Comparison of ENCODE assay signal across 21 mouse cellular contexts in the genomic region with DNA sequence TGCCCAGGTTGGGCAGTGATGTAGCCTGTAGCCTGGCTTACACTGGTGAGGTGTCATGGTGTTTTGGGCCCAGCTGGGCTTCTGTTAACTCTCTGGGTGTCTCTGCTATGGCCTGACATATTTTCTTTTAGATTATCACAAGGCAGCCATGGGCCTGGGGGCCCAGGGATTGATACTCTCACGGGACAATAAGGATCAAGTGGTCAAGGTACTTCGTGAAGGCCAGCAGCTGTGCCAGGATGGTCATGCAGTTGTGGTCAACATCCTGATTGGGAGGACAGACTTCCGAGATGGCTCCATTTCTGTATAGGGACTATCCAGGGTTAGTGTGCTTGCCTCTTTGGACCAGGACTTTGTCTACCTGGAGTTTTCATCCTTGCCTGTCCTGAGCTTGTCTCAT. TPM values are rescaled to one million over a fixed set of nuclear protein-coding genes. Genes with fewer than 3 reads are reported as not detected.
"Had no signal": no experiment of that assay in that cellular context is flagged by ENCODE, and none has a peak within 500 bp of the region (broad histone marks: within the 10 kb centered on the region; RNA-seq: fewer than 3 reads in every experiment).

No protein-coding gene starts in this region.

- DNase-seq: liver, postnatal 0 days; lung, adult 2 months; lung, postnatal 10 days; right cerebral cortex, postnatal 14 days; thymus, postnatal 14 days had no signal

- H3K9me3 ChIP-seq: liver, embryonic 15.5 days; megakaryocyte, embryonic 14.5 days; midbrain, embryonic 13.5 days; neural tube, embryonic 12.5 days; stomach, embryonic 15.5 days had no signal

- H3K27me3 ChIP-seq: megakaryocyte, embryonic 14.5 days; midbrain, embryonic 13.5 days; neural tube, embryonic 12.5 days; stomach, embryonic 15.5 days had no signal

- H3K4me2 ChIP-seq: liver, embryonic 15.5 days; midbrain, embryonic 11.5 days; midbrain, embryonic 13.5 days; neural tube, embryonic 12.5 days; stomach, embryonic 15.5 days had no signal

- H3K4me3 ChIP-seq: liver, embryonic 15.5 days; megakaryocyte, embryonic 14.5 days; midbrain, embryonic 13.5 days; neural tube, embryonic 12.5 days; stomach, embryonic 15.5 days had no signal

- H3K9ac ChIP-seq: liver, embryonic 15.5 days; liver, postnatal 0 days; midbrain, embryonic 13.5 days; neural tube, embryonic 12.5 days; stomach, embryonic 15.5 days had no signal

- H3K4me1 ChIP-seq: liver, embryonic 15.5 days; midbrain, embryonic 13.5 days; neural tube, embryonic 12.5 days; stomach, embryonic 15.5 days had no signal

- H3K27ac ChIP-seq: liver, embryonic 15.5 days; macrophage; midbrain, embryonic 13.5 days; neural tube, embryonic 12.5 days; stomach, embryonic 15.5 days; stomach, postnatal 0 days had no signal

- ATAC-seq: liver, postnatal 0 days; midbrain, embryonic 13.5 days; midbrain, embryonic 16.5 days had no signal

RNA-seq across cellular contexts. Expression of gene Olfr1357, which starts 33.9 kb away (rescaled TPM):
- total RNA-seq: megakaryocyte progenitor cell, adult 5-6 weeks; neutrophil, adult 5-6 weeks had no signal
- polyA plus RNA-seq: liver, embryonic 15.5 days; liver, postnatal 0 days; lung, adult 2 months; lung, embryonic 16.5 days; macrophage; midbrain, embryonic 11.5 days; midbrain, embryonic 13.5 days; midbrain, embryonic 16.5 days; neural tube, embryonic 12.5 days; neural tube, embryonic 14.5 days; spleen, adult 2 months; stomach, embryonic 15.5 days; stomach, postnatal 0 days; testis, adult 2 months; urinary bladder, adult 2 months had no signal
